Mouse (Mus musculus) adrenal gland, postnatal 36 days (tissue): Measurements from ENCODE around the gene Col6a5. TPM values are rescaled to one million over a fixed set of nuclear protein-coding genes. Genes with fewer than 3 reads are reported as not detected.
"Not testable (repeated sequence)": the region's sequence is repeated elsewhere in the genome, so short reads cannot be mapped to it uniquely, and the experiment has no call there.

Experiments used
- DNase-seq, 2 experiments: peaks; one replicate each; pipeline ENCODE4 v3.0.0; 2021; ENCODE audit warnings: mixed read lengths in 1 of 2
- total RNA-seq, 2 experiments: library from RNA; stranded (reverse); gene quantifications; 2 replicates each; pipeline ENCODE4 v1.2.3; 2021

The Col6a5 gene
- total RNA-seq, 2 experiments from 2014 or later = 3.3 to 6.9 TPM

GRCm38 (mm10) chr9:105910166-105910565 is 50.3 kb downstream of the Col6a5 start:
- no peak for DNase-seq

GRCm38 (mm10) chr9:105909352-105909751 is 51.1 kb downstream of the Col6a5 start:
- DNase-seq = no peak

- no peak for DNase-seq
These were observed 53.0 kb downstream of the Col6a5 start for GRCm38 (mm10) chr9:105907411-105907810.

- DNase-seq = peak; percentile 42 to 64
These were observed 72.9 kb downstream of the Col6a5 start for GRCm38 (mm10) chr9:105887521-105887920.

- no peak for DNase-seq
These were observed 75.6 kb downstream of the Col6a5 start for GRCm38 (mm10) chr9:105884656-105885430.

- peak; percentile 13 to 18 for DNase-seq
These were observed 79.7 kb downstream of the Col6a5 start for GRCm38 (mm10) chr9:105880743-105881142.

GRCm38 (mm10) chr9:105878365-105879108 is 81.9 kb downstream of the Col6a5 start:
- DNase-seq = no peak

GRCm38 (mm10) chr9:105876124-105876523 is 84.3 kb downstream of the Col6a5 start:
- no peak for DNase-seq

GRCm38 (mm10) chr9:105871643-105872042 is 88.8 kb downstream of the Col6a5 start:
- DNase-seq = no peak

- DNase-seq = peak; percentile 67 to 73
These were observed 102.7 kb downstream of the Col6a5 start for GRCm38 (mm10) chr9:105857773-105858172.

- DNase-seq = no peak
These were observed 107.7 kb downstream of the Col6a5 start for GRCm38 (mm10) chr9:105852778-105853065.

GRCm38 (mm10) chr9:105852015-105852777 is 108.2 kb downstream of the Col6a5 start:
- DNase-seq = no peak

GRCm38 (mm10) chr9:105851011-105851410 is 109.4 kb downstream of the Col6a5 start:
- DNase-seq = no peak

- no peak for DNase-seq
These were observed 112.0 kb downstream of the Col6a5 start for GRCm38 (mm10) chr9:105848396-105848795.

- no peak for DNase-seq
These were observed 113.2 kb downstream of the Col6a5 start for GRCm38 (mm10) chr9:105847261-105847660.

- DNase-seq = not testable (repeated sequence)
These were observed 119.1 kb downstream of the Col6a5 start for GRCm38 (mm10) chr9:105841386-105841785.

GRCm38 (mm10) chr9:105839147-105839515 is 121.3 kb downstream of the Col6a5 start:
- DNase-seq = no peak

- no peak for DNase-seq
These were observed 121.9 kb downstream of the Col6a5 start for GRCm38 (mm10) chr9:105838396-105839146.

GRCm38 (mm10) chr9:105835587-105835986 is 124.9 kb downstream of the Col6a5 start:
- no peak for DNase-seq

- DNase-seq = no peak
These were observed 125.6 kb downstream of the Col6a5 start for GRCm38 (mm10) chr9:105834799-105835198.

- no peak for DNase-seq
These were observed 129.2 kb downstream of the Col6a5 start for GRCm38 (mm10) chr9:105831291-105831690.

GRCm38 (mm10) chr9:105827791-105828385 is 132.6 kb downstream of the Col6a5 start, which contains the start of gene Col6a6:
Gene Col6a6 (minus strand): TSS chr9:105828160.
- DNase-seq = no peak
